Mouse (Mus musculus): Measurements from ENCODE around the gene Dgke. TPM values are rescaled to one million over a fixed set of nuclear protein-coding genes. Genes with fewer than 3 reads are reported as not detected.

The Dgke gene
- total and polyA plus RNA-seq, 3 experiments, result 4.8 to 17.0 (median 13.4) TPM

GRCm38 (mm10) chr11:89035552-89035951, 31.1 kb downstream of the Dgke start:
- dilution Hi-C loops (cut with MboI; ENCODE audit: extremely low pct_ligation_motif_present, extremely low pct_unique_long_range_greater_than_20kb, low sequenced_read_pairs) (no loop called here), in situ Hi-C loops (cut with MboI; ENCODE audit: low pct_ligation_motif_present, low pct_unique_long_range_greater_than_20kb, low sequenced_read_pairs) (loop anchor here (5.0 to 10.0 kb wide), 2 partner anchors 33 to 51 kb away; no protein-coding TSS in a partner anchor)
- DNase-seq (ENCODE audit: extremely low read depth), result no peak
- no peak overlapping the region for H3K4me3 ChIP-seq (replicated peaks in 1 of 3; ENCODE audit: low read depth in 2 of 3, low read length in 2 of 3, poor library complexity in 1 of 3)
- H3K36me3 ChIP-seq (replicated peaks in 1 of 2; ENCODE audit: control insufficient read depth in 1 of 2, insufficient read depth in 1 of 2, low read length in 1 of 2), result peaks cover 14 to 43% of the 10 kb centered on the region in 2 experiments
- TF ChIP-seq NRF1 (IDR thresholded peaks at IDR 0.05; ENCODE audit: low read depth, low read length) (no peak), ZKSCAN1 (IDR thresholded peaks at IDR 0.05; ENCODE audit: borderline replicate concordance, low read depth, low read length) (no peak), EP300 (IDR thresholded peaks at IDR 0.05; ENCODE audit: low read length) (no peak), RCOR1 (conservative IDR thresholded peaks at IDR 0.05; ENCODE audit: low read depth, low read length) (no peak), CTCF (conservative IDR thresholded peaks at IDR 0.05 in 1 of 2, IDR thresholded peaks at IDR 0.05 in 1 of 2; ENCODE audit: low read depth in 2 of 2, low read length in 2 of 2) (no peak), SIN3A (IDR thresholded peaks at IDR 0.05; ENCODE audit: low read length) (no peak), E2F4 (IDR thresholded peaks at IDR 0.05; ENCODE audit: insufficient replicate concordance, low read depth, low read length) (no peak), IRF4 (IDR thresholded peaks at IDR 0.05; ENCODE audit: low read depth, low read length) (no peak), BHLHE40 (IDR thresholded peaks at IDR 0.05; ENCODE audit: low read depth, low read length) (no peak), ZNF384 (IDR thresholded peaks at IDR 0.05; ENCODE audit: low read depth, low read length) (no peak), JUN (IDR thresholded peaks at IDR 0.05; ENCODE audit: insufficient read depth, low read depth, low read length) (no peak), PAX5 (IDR thresholded peaks at IDR 0.05; ENCODE audit: low read length) (no peak), UBTF (IDR thresholded peaks at IDR 0.05; ENCODE audit: low read depth, low read length) (no peak), JUND (conservative IDR thresholded peaks at IDR 0.05; ENCODE audit: low read depth, low read length) (no peak), ZMIZ1 (IDR thresholded peaks at IDR 0.05; ENCODE audit: low read depth, low read length) (no peak)
- peaks cover 8 to 13% of the 10 kb centered on the region in 2 experiments for H3K4me1 ChIP-seq (ENCODE audit: control insufficient read depth in 1 of 2, insufficient read depth in 2 of 2)
- no peak overlapping the region for H3K4me2 ChIP-seq (ENCODE audit: insufficient read depth, low read depth, poor library complexity, severe bottlenecking)
- H3K27me3 ChIP-seq (replicated peaks), result no peaks in the 10 kb centered on the region
- no peak overlapping the region for H3K27ac ChIP-seq (ENCODE audit: insufficient read depth, low read depth)
- no peaks in the 10 kb centered on the region for H3K9me3 ChIP-seq (replicated peaks; ENCODE audit: low read length)
- H3K9ac ChIP-seq (ENCODE audit: insufficient read depth, low read depth), result no peak overlapping the region
- no peaks in the 10 kb centered on the region for H3K79me2 ChIP-seq (replicated peaks; ENCODE audit: control insufficient read depth, extremely low read depth, insufficient read depth, poor library complexity, severe bottlenecking)

GRCm38 (mm10) chr11:89034592-89034991, 32.1 kb downstream of the Dgke start:
- in situ Hi-C loops (cut with MboI; ENCODE audit: low pct_ligation_motif_present, low pct_unique_long_range_greater_than_20kb, low sequenced_read_pairs), result loop anchor here (10.0 kb wide), 1 partner anchor 50 kb away; no protein-coding TSS in a partner anchor
- TF ChIP-seq RAD21 (IDR thresholded peaks at IDR 0.05; ENCODE audit: low read depth, low read length) (peak; percentile 43), ZKSCAN1 (IDR thresholded peaks at IDR 0.05; ENCODE audit: borderline replicate concordance, low read depth, low read length) (no peak), JUND (conservative IDR thresholded peaks at IDR 0.05; ENCODE audit: low read depth, low read length) (no peak), MYC (IDR thresholded peaks at IDR 0.05; ENCODE audit: low read depth, low read length) (peak; percentile 71), ZC3H11A (IDR thresholded peaks at IDR 0.05; ENCODE audit: low read depth, low read length) (no peak), CTCF (conservative IDR thresholded peaks at IDR 0.05 in 1 of 2, IDR thresholded peaks at IDR 0.05 in 1 of 2; ENCODE audit: low read depth in 2 of 2, low read length in 2 of 2) (peak; percentile 12 to 58; a peak in 2 of 4 replicates), SMC3 (IDR thresholded peaks at IDR 0.05; ENCODE audit: low read depth, low read length) (peak; percentile 37)
- Histone ChIP-seq H3K4me1 (ENCODE audit: control insufficient read depth in 1 of 2, insufficient read depth in 2 of 2) (peaks cover 10 to 20% of the 10 kb centered on the region in 2 experiments), H3K4me2 (ENCODE audit: insufficient read depth, low read depth, poor library complexity, severe bottlenecking) (no peak overlapping the region), H3K79me2 (replicated peaks; ENCODE audit: control insufficient read depth, extremely low read depth, insufficient read depth, poor library complexity, severe bottlenecking) (no peaks in the 10 kb centered on the region), H3K9me3 (replicated peaks; ENCODE audit: low read length) (no peaks in the 10 kb centered on the region), H3K27me3 (replicated peaks) (no peaks in the 10 kb centered on the region), H3K4me3 (replicated peaks in 1 of 3; ENCODE audit: low read depth in 2 of 3, low read length in 2 of 3, poor library complexity in 1 of 3) (no peak overlapping the region), H3K36me3 (replicated peaks in 1 of 2; ENCODE audit: control insufficient read depth in 1 of 2, insufficient read depth in 1 of 2, low read length in 1 of 2) (peaks cover 7 to 33% of the 10 kb centered on the region in 2 experiments), H3K9ac (ENCODE audit: insufficient read depth, low read depth) (no peak overlapping the region), H3K27ac (ENCODE audit: insufficient read depth, low read depth) (no peak overlapping the region)
- DNase-seq (ENCODE audit: extremely low read depth), result no peak
- dilution Hi-C loops (cut with MboI; ENCODE audit: extremely low pct_ligation_motif_present, extremely low pct_unique_long_range_greater_than_20kb, low sequenced_read_pairs), result no loop called here
